Mouse (Mus musculus) lung, postnatal 0 days (tissue): ENCODE measurements at regions not wholly inside any gene's neighbourhood (a gene's known extent, or its start where the extent isn't known, plus 50 kb on each side); places are given as distances from the start of the nearest gene placed in this dataset.

Experiments
- CTCF ChIP-seq: IDR thresholded peaks from 2 replicates; pipeline ENCODE4 v1.5.1; 2016; ENCODE audit warnings: antibody characterized with exemption, mild to moderate bottlenecking
- EP300 ChIP-seq: IDR thresholded peaks from 2 replicates; pipeline ENCODE4 v1.6.1; 2016; ENCODE audit warnings: antibody characterized with exemption, mild to moderate bottlenecking, control low read depth

- TF ChIP-seq CTCF, result no peak
- TF ChIP-seq EP300, result peak; percentile 59; the same call in 1 of the 2 replicates
Observed at GRCm38 (mm10) chr11:7552154-7552553, 338.4 kb upstream of the Igfbp3 start.
